In the genomic region with DNA sequence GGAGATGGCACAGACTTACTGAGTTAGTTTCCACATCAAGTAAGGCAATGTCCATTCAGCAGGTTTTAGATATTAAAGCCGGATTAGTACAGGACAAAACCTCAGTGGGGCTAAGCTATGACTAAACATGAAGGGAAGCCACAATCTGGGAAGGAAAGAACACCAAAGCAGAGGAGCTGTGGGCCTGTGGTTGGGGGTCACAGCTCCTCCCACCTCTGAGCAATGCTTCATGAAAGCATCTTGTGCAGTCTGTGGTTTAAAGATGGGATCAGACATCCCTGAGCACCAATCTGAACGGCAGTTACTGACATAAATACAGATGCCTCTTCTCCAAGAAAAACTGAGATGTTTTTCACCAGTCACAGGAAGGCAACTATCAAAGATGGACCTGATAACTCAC, we compare ENCODE assay signal across 23 mouse cellular contexts.
DNase-seq lines count a peak whose midpoint lies in the region; ATAC-seq and TF ChIP-seq lines count a peak whose summit lies in the region.
"Had no signal": no experiment of that assay in that cellular context is flagged by ENCODE, and none has a peak within 500 bp of the region (broad histone marks: within the 10 kb centered on the region; RNA-seq: fewer than 3 reads in every experiment).

No protein-coding gene starts in this region.

- H3K36me3 ChIP-seq in forebrain, embryonic 15.5 days: no peaks in the 10 kb centered on the region
- H3K36me3 ChIP-seq in heart, embryonic 11.5 days (ENCODE audit: control insufficient read depth, insufficient read depth, low read length): no peaks in the 10 kb centered on the region
- H3K36me3 ChIP-seq: embryonic facial prominence, embryonic 13.5 days; embryonic facial prominence, embryonic 15.5 days; G1E had no signal

- no peaks in the 10 kb centered on the region for H3K9me3 ChIP-seq in forebrain, embryonic 15.5 days
- H3K9me3 ChIP-seq in heart, embryonic 11.5 days (replicated peaks; ENCODE audit: control insufficient read depth, low read length): no peaks in the 10 kb centered on the region
- H3K9me3 ChIP-seq: embryonic facial prominence, embryonic 13.5 days; embryonic facial prominence, embryonic 15.5 days; forebrain, embryonic 13.5 days; G1E had no signal

- no peaks in the 10 kb centered on the region for H3K4me1 ChIP-seq in forebrain, embryonic 15.5 days
- H3K4me1 ChIP-seq in heart, embryonic 11.5 days (ENCODE audit: control insufficient read depth, insufficient read depth, low read length): no peaks in the 10 kb centered on the region
- H3K4me1 ChIP-seq: embryonic facial prominence, embryonic 13.5 days; embryonic facial prominence, embryonic 15.5 days had no signal

- 93% methylated on average over 2 of the region's 2 CpGs for WGBS in forebrain, embryonic 15.5 days
- 61% methylated on average over 2 of the region's 2 CpGs for WGBS in heart, embryonic 11.5 days (ENCODE audit: insufficient replicate concordance)

- H3K4me3 ChIP-seq in forebrain, embryonic 15.5 days: no peak overlapping the region
- no peak overlapping the region for H3K4me3 ChIP-seq in heart, embryonic 11.5 days (ENCODE audit: low read depth, low read length)
- H3K4me3 ChIP-seq: embryonic facial prominence, embryonic 13.5 days; embryonic facial prominence, embryonic 15.5 days; forebrain, embryonic 13.5 days had no signal

- ATAC-seq in Patski: no peak
- ATAC-seq in forebrain, embryonic 15.5 days (replicated peaks): no peak
- ATAC-seq in heart, embryonic 11.5 days (replicated peaks; ENCODE audit: insufficient number of reproducible peaks, low FRiP score, low TSS enrichment): no peak
- ATAC-seq: CD4-positive, CD25-positive, alpha-beta regulatory T cell, adult 4 months; forebrain, embryonic 13.5 days; forebrain, embryonic 16.5 days had no signal

- H3K27me3 ChIP-seq in Patski: no peaks in the 10 kb centered on the region
- H3K27me3 ChIP-seq in forebrain, embryonic 15.5 days: no peaks in the 10 kb centered on the region
- no peaks in the 10 kb centered on the region for H3K27me3 ChIP-seq in heart, embryonic 11.5 days (ENCODE audit: control insufficient read depth, insufficient read depth, low read length)
- H3K27me3 ChIP-seq: CH12.LX; embryonic facial prominence, embryonic 13.5 days; embryonic facial prominence, embryonic 15.5 days; forebrain, embryonic 13.5 days had no signal

- H3K27ac ChIP-seq in forebrain, embryonic 15.5 days (replicated peaks): no peak overlapping the region
- H3K27ac ChIP-seq in heart, embryonic 11.5 days (ENCODE audit: low read depth, low read length): no peak overlapping the region
- H3K27ac ChIP-seq: embryonic facial prominence, embryonic 13.5 days; embryonic facial prominence, embryonic 15.5 days; forebrain, embryonic 13.5 days had no signal

- in situ Hi-C loops in Patski (cut with MboI; ENCODE audit: low pct_unique_long_range_greater_than_20kb): no loop called here

- POLR2A ChIA-PET in Patski (lab: Charles Lee): no interaction called here

- H3K4me2 ChIP-seq in forebrain, embryonic 15.5 days (replicated peaks): no peak overlapping the region
- no peak overlapping the region for H3K4me2 ChIP-seq in heart, embryonic 11.5 days
- H3K4me2 ChIP-seq: embryonic facial prominence, embryonic 13.5 days; embryonic facial prominence, embryonic 15.5 days; forebrain, embryonic 13.5 days had no signal

- TF ChIP-seq CTCF in Patski (IDR thresholded peaks at IDR 0.05): no peak

- CTCF ChIA-PET in Patski (lab: Charles Lee): interaction anchor here (1.3 kb wide), 1 partner anchor 9 kb away, joined by 3 read pairs; no protein-coding TSS in a partner anchor

- DNase-seq in Muller cell, postnatal 12 days (ENCODE audit: inconsistent ontology term): peak; percentile 63
- DNase-seq in Patski (ENCODE audit: low read depth, low spot score): peak; percentile 2
- no peak for DNase-seq in lung, postnatal 36 days
- DNase-seq: adrenal gland, adult 2 months; adrenal gland, postnatal 10 days; adrenal gland, postnatal 25 days; B cell, adult 2 months; cerebellum, adult 11 months; cerebellum, adult 18-20 months; cerebellum, adult 8-10 months; cerebellum, adult 9-11 months; cerebellum, postnatal 14 days; cerebellum, postnatal 36 days; embryo, embryonic 11 days had no signal

- H3K9ac ChIP-seq in forebrain, embryonic 15.5 days (replicated peaks): no peak overlapping the region
- no peak overlapping the region for H3K9ac ChIP-seq in heart, embryonic 11.5 days (ENCODE audit: low read depth, low read length)
- H3K9ac ChIP-seq: embryonic facial prominence, embryonic 13.5 days; embryonic facial prominence, embryonic 15.5 days; forebrain, embryonic 13.5 days had no signal
